Mouse (Mus musculus): ENCODE data around the gene Btbd35f16.
"Not testable (repeated sequence)": the region's sequence is repeated elsewhere in the genome, so short reads cannot be mapped to it uniquely, and the experiment has no call there.

Gene Btbd35f16

DNA sequence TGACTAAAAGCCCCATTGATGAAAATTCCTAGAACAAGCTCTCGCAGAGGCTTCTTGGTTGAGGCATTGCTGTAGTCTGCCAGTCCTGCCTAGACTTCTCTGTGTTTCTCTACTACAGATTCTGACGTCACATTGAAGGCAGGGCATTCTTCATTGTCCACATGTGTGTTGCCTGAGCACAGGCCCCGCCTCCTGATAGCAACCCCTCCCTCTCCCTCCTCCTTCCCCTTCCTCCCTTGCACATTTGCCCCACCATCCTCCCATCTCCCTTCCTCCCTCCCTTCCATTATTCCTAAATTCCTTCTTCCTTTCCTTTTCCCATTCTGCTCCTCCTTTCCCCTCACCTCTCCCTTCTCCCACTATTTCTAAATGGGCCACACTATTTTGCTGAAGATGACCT lies at the start of gene Btbd35f16:
TSS of gene Btbd35f16 (minus strand) at position 101 of the 400 bp plus-strand sequence.
- not testable (repeated sequence) for DNase-seq (ENCODE audit: low read depth, low spot score)

All from brain, adult 2 months (tissue).